Mouse (Mus musculus): ENCODE data around the gene Defa20.
"Not testable (repeated sequence)": the region's sequence is repeated elsewhere in the genome, so short reads cannot be mapped to it uniquely, and the experiment has no call there.

The Defa20 gene

GRCm38 (mm10) chr8:21508958-21509357, at the start of gene Defa20:
Defa20 (plus strand) TSS chr8:21509258.
- not testable (repeated sequence) for DNase-seq (ENCODE audit: low spot score in 2 of 2)

- DNase-seq (ENCODE audit: low spot score in 2 of 2), result not testable (repeated sequence)
Measured at GRCm38 (mm10) chr8:21528732-21529131, 19.7 kb downstream of the Defa20 start, which contains the start of gene Defa32. Defa32 (plus strand) TSS chr8:21529032.
